Mouse (Mus musculus) CH12.LX (cell line): Measurements from ENCODE around the gene Krt222. TPM values are rescaled to one million over a fixed set of nuclear protein-coding genes. Genes with fewer than 3 reads are reported as not detected.
A peak's percentile ranks its signal among the peaks of the same experiment; 100 is the strongest.

ENCODE experiments used
- DNase-seq: peaks from one replicate; pipeline ENCODE4 v3.0.0-alpha.2; 2013; ENCODE audit errors: extremely low read depth
- H3K27ac ChIP-seq: 2 replicates; pipeline ENCODE4 v1.5.1; 2012; ENCODE audit warnings: low read depth, mild to moderate bottlenecking, control low read depth, moderate library complexity; ENCODE audit not compliant: insufficient read depth
- H3K27me3 ChIP-seq: replicated peaks from 2 replicates; pipeline ENCODE3; 2012; ENCODE audit warnings: inconsistent platforms
- H3K36me3 ChIP-seq, 2 experiments: replicated peaks in 1 of 2; 2 replicates each; pipeline versions ENCODE3 to v1.6.1; 2012; ENCODE audit warnings: inconsistent platforms in 1 of 2, low read length in 1 of 2, mild to moderate bottlenecking in 1 of 2, mixed read lengths in 1 of 2, moderate library complexity in 1 of 2; ENCODE audit not compliant: control insufficient read depth in 1 of 2, insufficient read depth in 1 of 2
- H3K4me1 ChIP-seq, 2 experiments: 2 replicates each; pipeline ENCODE4 v1.6.1; 2012; ENCODE audit warnings: inconsistent platforms in 1 of 2, moderate library complexity in 1 of 2; ENCODE audit not compliant: insufficient read depth in 2 of 2, control insufficient read depth in 1 of 2
- H3K4me2 ChIP-seq: 2 replicates; pipeline ENCODE4 v1.6.1; 2012; ENCODE audit warnings: low read depth, mild to moderate bottlenecking, control low read depth; ENCODE audit not compliant: poor library complexity, insufficient read depth, severe bottlenecking
- H3K4me3 ChIP-seq, 3 experiments: fragments of 150-350 bp in 1 of 3; sonication (generic) in 1 of 3; replicated peaks in 1 of 3; 2 replicates each; pipeline versions ENCODE3 to v1.5.1; 2011 to 2012; ENCODE audit warnings: low read depth in 2 of 3, low read length in 2 of 3, mild to moderate bottlenecking in 2 of 3, moderate library complexity in 2 of 3, control low read depth in 1 of 3, improper control_type of control experiment in 1 of 3, inconsistent platforms in 1 of 3, mixed read lengths in 1 of 3; ENCODE audit not compliant: poor library complexity in 1 of 3
- H3K79me2 ChIP-seq: replicated peaks from 2 replicates; pipeline ENCODE4 v1.6.1; 2012; ENCODE audit warnings: mild to moderate bottlenecking, moderate library complexity; ENCODE audit not compliant: control insufficient read depth, poor library complexity, insufficient read depth, severe bottlenecking; ENCODE audit errors: extremely low read depth
- H3K9ac ChIP-seq: 2 replicates; pipeline ENCODE4 v1.6.1; 2012; ENCODE audit warnings: low read depth, mild to moderate bottlenecking, control low read depth, moderate library complexity; ENCODE audit not compliant: insufficient read depth
- H3K9me3 ChIP-seq: replicated peaks from 2 replicates; pipeline ENCODE3; 2012; ENCODE audit warnings: low read length, inconsistent platforms, mixed read lengths
- BHLHE40 ChIP-seq: IDR thresholded peaks from 2 replicates; pipeline ENCODE4 v1.6.1; 2011; ENCODE audit warnings: mild to moderate bottlenecking, low read depth, low read length, improper control_type of control experiment
- CHD1 ChIP-seq: IDR thresholded peaks from 2 replicates; pipeline ENCODE4 v1.6.1; 2012; ENCODE audit warnings: low read depth, low read length, improper control_type of control experiment, inconsistent platforms
- CHD2 ChIP-seq: IDR thresholded peaks from 2 replicates; pipeline ENCODE4 v1.6.1; 2011; ENCODE audit warnings: low read length, improper control_type of control experiment
- CTCF ChIP-seq, 2 experiments: IDR thresholded peaks in 1 of 2; conservative IDR thresholded peaks in 1 of 2; 2 replicates each; pipeline ENCODE4 v1.5.1; 2011 to 2012; ENCODE audit warnings: low read depth in 2 of 2, low read length in 2 of 2, improper control_type of control experiment in 1 of 2, inconsistent platforms in 1 of 2, mild to moderate bottlenecking in 1 of 2, moderate library complexity in 1 of 2
- E2F4 ChIP-seq: IDR thresholded peaks from 2 replicates; pipeline ENCODE4 v1.6.1; 2011; ENCODE audit warnings: low read depth, low read length, improper control_type of control experiment; ENCODE audit not compliant: insufficient replicate concordance
- ELF1 ChIP-seq: IDR thresholded peaks from 2 replicates; pipeline ENCODE4 v1.6.1; 2014; ENCODE audit warnings: low read depth, mild to moderate bottlenecking, inconsistent platforms, low read length, improper control_type of control experiment
- EP300 ChIP-seq: IDR thresholded peaks from 2 replicates; pipeline ENCODE4 v1.6.1; 2011; ENCODE audit warnings: low read length, improper control_type of control experiment
- ETS1 ChIP-seq: conservative IDR thresholded peaks from 2 replicates; pipeline ENCODE4 v1.6.1; 2012; ENCODE audit warnings: low read depth, mild to moderate bottlenecking, inconsistent platforms, low read length, improper control_type of control experiment, moderate library complexity
- GABPA ChIP-seq: IDR thresholded peaks from 2 replicates; pipeline ENCODE4 v1.6.1; 2012; ENCODE audit warnings: low read depth, low read length, improper control_type of control experiment, inconsistent platforms; ENCODE audit not compliant: insufficient replicate concordance
- HCFC1 ChIP-seq: IDR thresholded peaks from 2 replicates; pipeline ENCODE4 v1.6.1; 2012; ENCODE audit warnings: low read depth, mild to moderate bottlenecking, inconsistent platforms, low read length, improper control_type of control experiment
- IRF4 ChIP-seq: IDR thresholded peaks from 2 replicates; pipeline ENCODE4 v1.6.1; 2014; ENCODE audit warnings: low read depth, mild to moderate bottlenecking, inconsistent platforms, low read length, improper control_type of control experiment
- JUN ChIP-seq: IDR thresholded peaks from 2 replicates; pipeline ENCODE4 v1.6.1; 2011; ENCODE audit warnings: low read depth, mild to moderate bottlenecking, low read length, improper control_type of control experiment, moderate library complexity; ENCODE audit not compliant: insufficient read depth
- JUND ChIP-seq: conservative IDR thresholded peaks from 2 replicates; pipeline ENCODE4 v1.6.1; 2011; ENCODE audit warnings: low read depth, low read length, improper control_type of control experiment
- KAT2A ChIP-seq: IDR thresholded peaks from 2 replicates; pipeline ENCODE4 v1.6.1; 2012; ENCODE audit warnings: low read length, improper control_type of control experiment, inconsistent platforms; ENCODE audit not compliant: insufficient replicate concordance
- MAFK ChIP-seq: IDR thresholded peaks from 2 replicates; pipeline ENCODE4 v1.6.1; 2011; ENCODE audit warnings: low read length, improper control_type of control experiment; ENCODE audit not compliant: insufficient replicate concordance
- MAX ChIP-seq: IDR thresholded peaks from 2 replicates; pipeline ENCODE4 v1.6.1; 2011; ENCODE audit warnings: low read length, improper control_type of control experiment
- MAZ ChIP-seq: IDR thresholded peaks from 2 replicates; pipeline ENCODE4 v1.6.1; 2012; ENCODE audit warnings: low read depth, mild to moderate bottlenecking, inconsistent platforms, low read length, improper control_type of control experiment, moderate library complexity
- MEF2A ChIP-seq: IDR thresholded peaks from 2 replicates; pipeline ENCODE4 v1.6.1; 2014; ENCODE audit warnings: low read depth, mild to moderate bottlenecking, inconsistent platforms, low read length, improper control_type of control experiment, borderline replicate concordance
- MXI1 ChIP-seq: IDR thresholded peaks from 2 replicates; pipeline ENCODE4 v1.6.1; 2011; ENCODE audit warnings: mild to moderate bottlenecking, low read depth, low read length, improper control_type of control experiment
- MYC ChIP-seq: IDR thresholded peaks from 2 replicates; pipeline ENCODE4 v1.6.1; 2011; ENCODE audit warnings: low read depth, mild to moderate bottlenecking, improper control_type of control experiment, low read length
- NELFE ChIP-seq: IDR thresholded peaks from 2 replicates; pipeline ENCODE4 v1.6.1; 2011; ENCODE audit warnings: low read depth, low read length, improper control_type of control experiment
- NRF1 ChIP-seq: IDR thresholded peaks from 2 replicates; pipeline ENCODE4 v1.6.1; 2014; ENCODE audit warnings: low read depth, mild to moderate bottlenecking, inconsistent platforms, low read length, improper control_type of control experiment, moderate library complexity
- PAX5 ChIP-seq: IDR thresholded peaks from 2 replicates; pipeline ENCODE4 v1.6.1; 2012; ENCODE audit warnings: low read length, inconsistent platforms, mixed read lengths
- POLR2A ChIP-seq: IDR thresholded peaks from 2 replicates; pipeline ENCODE4 v1.6.1; 2011; ENCODE audit warnings: low read depth, mild to moderate bottlenecking, improper control_type of control experiment, low read length
- POLR2AphosphoS2 ChIP-seq: IDR thresholded peaks from 2 replicates; pipeline ENCODE4 v1.6.1; 2011; ENCODE audit warnings: low read depth, low read length, improper control_type of control experiment
- RAD21 ChIP-seq: IDR thresholded peaks from 2 replicates; pipeline ENCODE4 v1.6.1; 2011; ENCODE audit warnings: low read depth, mild to moderate bottlenecking, low read length, improper control_type of control experiment, moderate library complexity
- RCOR1 ChIP-seq: conservative IDR thresholded peaks from 2 replicates; pipeline ENCODE4 v1.6.1; 2012; ENCODE audit warnings: low read depth, mild to moderate bottlenecking, inconsistent platforms, low read length, improper control_type of control experiment
- SIN3A ChIP-seq: IDR thresholded peaks from 2 replicates; pipeline ENCODE4 v1.6.1; 2012; ENCODE audit warnings: low read length, improper control_type of control experiment, inconsistent platforms
- SMC3 ChIP-seq: IDR thresholded peaks from 2 replicates; pipeline ENCODE4 v1.6.1; 2011; ENCODE audit warnings: low read depth, low read length, improper control_type of control experiment
- TBP ChIP-seq: conservative IDR thresholded peaks from 2 replicates; pipeline ENCODE4 v1.6.1; 2011; ENCODE audit warnings: low read depth, low read length, improper control_type of control experiment
- TCF12 ChIP-seq: IDR thresholded peaks from 2 replicates; pipeline ENCODE4 v1.6.1; 2014; ENCODE audit warnings: low read depth, mild to moderate bottlenecking, inconsistent platforms, low read length, improper control_type of control experiment
- UBTF ChIP-seq: IDR thresholded peaks from 2 replicates; pipeline ENCODE4 v1.6.1; 2012; ENCODE audit warnings: low read depth, mild to moderate bottlenecking, inconsistent platforms, low read length, improper control_type of control experiment, moderate library complexity
- USF1 ChIP-seq: IDR thresholded peaks from 2 replicates; pipeline ENCODE4 v1.6.1; 2014; ENCODE audit warnings: low read depth, mild to moderate bottlenecking, inconsistent platforms, low read length, improper control_type of control experiment
- USF2 ChIP-seq: conservative IDR thresholded peaks from 2 replicates; pipeline ENCODE4 v1.6.1; 2011; ENCODE audit warnings: low read depth, low read length, improper control_type of control experiment
- ZC3H11A ChIP-seq: IDR thresholded peaks from 2 replicates; pipeline ENCODE4 v1.6.1; 2012; ENCODE audit warnings: low read depth, mild to moderate bottlenecking, inconsistent platforms, low read length, improper control_type of control experiment
- ZKSCAN1 ChIP-seq: IDR thresholded peaks from 2 replicates; pipeline ENCODE4 v1.6.1; 2012; ENCODE audit warnings: low read depth, inconsistent platforms, low read length, improper control_type of control experiment, borderline replicate concordance
- ZMIZ1 ChIP-seq: IDR thresholded peaks from 2 replicates; pipeline ENCODE4 v1.6.1; 2012; ENCODE audit warnings: low read depth, mild to moderate bottlenecking, inconsistent platforms, low read length, improper control_type of control experiment
- ZNF384 ChIP-seq: IDR thresholded peaks from 2 replicates; pipeline ENCODE4 v1.6.1; 2012; ENCODE audit warnings: low read depth, low read length, improper control_type of control experiment, inconsistent platforms
- dilution Hi-C: fragments of 300-500 bp; cut with MboI; formaldehyde crosslinking; loops from 2 replicates; pipeline ENCODE4 v1.14.3; 2020; ENCODE audit warnings: low sequenced_read_pairs; ENCODE audit not compliant: extremely low pct_unique_long_range_greater_than_20kb, extremely low pct_ligation_motif_present
- in situ Hi-C: fragments of 300-500 bp; cut with MboI; formaldehyde crosslinking; loops from 3 replicates; pipeline ENCODE4 v1.14.3; 2019; ENCODE audit warnings: low sequenced_read_pairs, low pct_ligation_motif_present, low pct_unique_long_range_greater_than_20kb, mixed read lengths
- polyA plus RNA-seq: library from polyadenylated mRNA; unstranded; fragments of >175 nt; gene quantifications from 2 replicates; pipeline ENCODE4 v1.2.1, GENCODE M21; 2012; ENCODE audit warnings: low read depth; ENCODE audit not compliant: insufficient read length
- total RNA-seq, 2 experiments: library from RNA; depleted of rRNA; stranded (reverse); fragments of 300-350 nt in 1 of 2; fragments of >200 nt in 1 of 2; gene quantifications; 2 replicates each; pipeline ENCODE4 v1.2.3; 2012 to 2014

The Krt222 gene
- total and polyA plus RNA-seq, 3 experiments, result 22.0 to 24.4 (median 22.9) TPM

- peak overlapping the region; percentile 68 to 91 (median 75) for H3K4me3 ChIP-seq
- H3K4me1 ChIP-seq, result peaks cover 3 to 37% of the 10 kb centered on the region in 2 experiments
- H3K27ac ChIP-seq, result peak overlapping the region; percentile 12; the same call in 1 of the 2 replicates
- no peaks in the 10 kb centered on the region for H3K27me3 ChIP-seq
- dilution Hi-C loops, result no loop called here
- peaks cover 27 to 50% of the 10 kb centered on the region in 2 experiments for H3K36me3 ChIP-seq
- no peaks in the 10 kb centered on the region for H3K9me3 ChIP-seq
- no peak for TF ChIP-seq GABPA
- no peak for TF ChIP-seq E2F4
- TF ChIP-seq NRF1, result no peak
- TF ChIP-seq IRF4, result no peak
- no peak for TF ChIP-seq CTCF (conservative IDR thresholded peaks at IDR 0.05 in 1 of 2, IDR thresholded peaks at IDR 0.05 in 1 of 2; ENCODE audit: low read depth in 2 of 2, low read length in 2 of 2)
- TF ChIP-seq MEF2A, result no peak
- TF ChIP-seq JUND, result no peak
- no peak for TF ChIP-seq UBTF
- peak; percentile 90 for TF ChIP-seq CHD1
- no peak for TF ChIP-seq POLR2AphosphoS2
- no peak for TF ChIP-seq MAFK
- no peak for TF ChIP-seq MYC
- no peak for TF ChIP-seq CHD2
- TF ChIP-seq TCF12, result 0 out of 2 replicates have a peak, but pooled peaks have one; percentile 3
- no peak for TF ChIP-seq POLR2A
- 0 out of 2 replicates have a peak, but pooled peaks have one; percentile 16 for TF ChIP-seq MAX
- TF ChIP-seq ZKSCAN1, result no peak
- no peak for TF ChIP-seq EP300
- no peak for TF ChIP-seq SMC3
- TF ChIP-seq ZC3H11A, result no peak
- no peak for TF ChIP-seq USF2
- no peak for TF ChIP-seq PAX5
- TF ChIP-seq TBP, result 0 out of 2 replicates have a peak, but pooled peaks have one; percentile 48
- TF ChIP-seq ETS1, result no peak
- no peak for TF ChIP-seq ELF1
- TF ChIP-seq MAZ, result no peak
- no peak for TF ChIP-seq ZMIZ1
- TF ChIP-seq KAT2A, result no peak
- TF ChIP-seq NELFE, result no peak
- 0 out of 2 replicates have a peak, but pooled peaks have one; percentile 17 for TF ChIP-seq ZNF384
- TF ChIP-seq RCOR1, result peak; percentile 54; the same call in 1 of the 2 replicates
- TF ChIP-seq MXI1, result no peak
- TF ChIP-seq USF1, result no peak
- no peak for TF ChIP-seq HCFC1
- TF ChIP-seq JUN, result no peak
- TF ChIP-seq SIN3A, result peak; percentile 76; the same call in 1 of the 2 replicates
- no peak for TF ChIP-seq RAD21
- TF ChIP-seq BHLHE40, result no peak
- TF ChIP-seq, all 38 proteins: peak for 7
- in situ Hi-C loops, result no loop called here
- H3K4me2 ChIP-seq, result peak overlapping the region; percentile 68
- no peak for DNase-seq
- peak overlapping the region; percentile 92 for H3K9ac ChIP-seq
- peaks cover 40% of the 10 kb centered on the region for H3K79me2 ChIP-seq
These were observed 12.7 kb downstream of the Krt222 start for GRCm38 (mm10) chr11:99231049-99231816.
